Mouse (Mus musculus): ENCODE data around the gene Sema3d. TPM values are rescaled to one million over a fixed set of nuclear protein-coding genes. Genes with fewer than 3 reads are reported as not detected.

Gene Sema3d
- polyA plus RNA-seq, 1 experiment from 2014 or later = 2.3 TPM

DNA sequence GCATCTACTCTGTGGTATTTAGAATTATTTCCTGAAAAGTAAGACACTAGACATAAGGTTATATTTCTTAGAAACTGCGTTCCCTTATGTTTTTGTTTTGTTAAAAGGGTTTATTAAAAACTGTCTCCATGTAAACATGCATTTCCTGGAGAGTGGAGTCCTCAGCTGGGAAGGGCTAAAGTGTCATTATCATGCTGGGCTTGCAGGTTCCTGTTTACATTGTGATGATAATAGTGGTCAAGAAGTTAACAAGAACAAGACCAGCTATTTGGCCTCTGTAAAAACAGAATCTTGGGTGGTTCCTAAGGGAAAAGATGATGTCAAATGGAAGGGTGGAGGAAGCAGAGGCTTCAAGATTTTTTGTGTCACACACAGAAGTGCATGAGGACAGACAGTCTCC is 183.4 kb downstream of the Sema3d start:
- no peaks in the 10 kb centered on the region for H3K36me3 ChIP-seq
- H3K9me3 ChIP-seq (replicated peaks) = no peaks in the 10 kb centered on the region
- 49% methylated on average over 1 of the region's 1 CpGs for WGBS (ENCODE audit: insufficient replicate concordance)
- H3K27me3 ChIP-seq (replicated peaks) = no peaks in the 10 kb centered on the region
- no peak overlapping the region for H3K9ac ChIP-seq
- no peak for ATAC-seq
- no peak overlapping the region for H3K4me3 ChIP-seq
- H3K27ac ChIP-seq = no peak overlapping the region
- H3K4me1 ChIP-seq = no peaks in the 10 kb centered on the region
- H3K4me2 ChIP-seq = no peak overlapping the region

DNA sequence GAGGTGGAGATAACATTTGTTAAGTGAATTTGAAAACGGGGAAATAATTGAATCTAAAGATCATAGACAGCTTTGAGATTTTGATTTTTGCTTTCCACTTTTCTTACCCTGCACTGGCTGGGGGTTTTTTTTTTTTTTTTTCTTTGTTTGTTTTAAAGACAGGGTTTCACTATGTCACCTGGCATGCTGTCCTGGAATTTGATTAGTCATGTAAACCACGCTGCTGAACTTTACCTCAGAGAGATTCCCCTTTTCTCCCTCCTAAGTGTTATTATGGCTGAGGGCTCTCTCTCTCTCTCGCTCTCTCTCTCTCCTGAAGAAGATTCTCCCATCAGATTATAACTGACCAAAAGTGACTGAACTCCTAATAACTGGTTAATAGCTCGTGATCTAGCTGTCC is 191.4 kb downstream of the Sema3d start:
- Histone ChIP-seq H3K27ac (no peak overlapping the region), H3K4me1 (no peaks in the 10 kb centered on the region), H3K9me3 (replicated peaks) (no peaks in the 10 kb centered on the region), H3K4me3 (no peak overlapping the region), H3K27me3 (replicated peaks) (no peaks in the 10 kb centered on the region), H3K36me3 (no peaks in the 10 kb centered on the region), H3K4me2 (no peak overlapping the region), H3K9ac (no peak overlapping the region)
- WGBS (ENCODE audit: insufficient replicate concordance) = 43% methylated on average over 4 of the region's 4 CpGs
- ATAC-seq = no peak

DNA sequence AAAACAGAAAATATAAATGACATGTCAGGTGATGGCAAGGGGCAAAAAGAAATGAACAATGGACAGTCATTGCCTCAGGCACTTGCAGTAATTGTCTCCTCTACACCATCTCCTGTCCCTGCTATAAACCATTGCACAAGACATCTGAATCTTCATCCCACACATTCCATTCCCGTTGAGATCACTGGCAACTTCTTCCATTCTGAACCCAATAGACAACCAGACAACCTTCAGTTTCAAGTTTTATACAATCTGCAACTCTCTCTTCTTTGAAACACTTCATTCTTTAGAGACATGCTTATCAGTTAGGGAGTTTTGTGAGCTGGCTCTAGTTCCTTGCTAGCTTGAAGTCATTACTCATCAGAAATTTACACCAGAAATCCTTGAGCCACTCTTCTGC is 192.1 kb downstream of the Sema3d start:
- H3K4me2 ChIP-seq = no peak overlapping the region
- no peak for ATAC-seq
- WGBS (ENCODE audit: insufficient replicate concordance) = 35% methylated on average over 1 of the region's 1 CpGs
- H3K36me3 ChIP-seq = no peaks in the 10 kb centered on the region
- no peak overlapping the region for H3K9ac ChIP-seq
- no peak overlapping the region for H3K27ac ChIP-seq
- no peaks in the 10 kb centered on the region for H3K27me3 ChIP-seq (replicated peaks)
- H3K9me3 ChIP-seq (replicated peaks) = no peaks in the 10 kb centered on the region
- H3K4me1 ChIP-seq = no peaks in the 10 kb centered on the region
- no peak overlapping the region for H3K4me3 ChIP-seq

DNA sequence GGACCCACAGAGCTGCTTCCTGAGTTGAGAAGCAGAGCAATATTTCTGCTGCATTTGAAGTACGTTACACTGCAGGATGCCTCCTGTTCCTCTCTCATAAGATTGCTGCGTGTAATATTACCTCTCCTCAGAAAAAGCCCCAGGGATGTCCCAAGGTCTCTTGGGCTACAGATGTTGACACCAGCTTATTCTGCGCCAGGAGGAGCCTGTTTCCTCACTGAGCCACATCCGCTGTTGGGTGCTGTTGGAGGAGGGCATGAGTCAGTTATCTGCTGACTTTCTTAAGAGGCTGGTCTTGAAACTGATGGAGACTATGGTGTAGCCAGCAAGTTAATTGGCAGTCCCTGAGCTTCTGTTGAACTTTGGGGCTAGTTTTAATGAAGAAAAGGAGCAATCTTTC is 196.6 kb downstream of the Sema3d start:
- H3K4me1 ChIP-seq = no peaks in the 10 kb centered on the region
- no peak overlapping the region for H3K4me2 ChIP-seq
- H3K27me3 ChIP-seq (replicated peaks) = no peaks in the 10 kb centered on the region
- no peak overlapping the region for H3K27ac ChIP-seq
- H3K9ac ChIP-seq = no peak overlapping the region
- 44% methylated on average over 4 of the region's 4 CpGs for WGBS (ENCODE audit: insufficient replicate concordance)
- H3K4me3 ChIP-seq = no peak overlapping the region
- ATAC-seq = no peak
- H3K9me3 ChIP-seq (replicated peaks) = no peaks in the 10 kb centered on the region
- H3K36me3 ChIP-seq = no peaks in the 10 kb centered on the region

DNA sequence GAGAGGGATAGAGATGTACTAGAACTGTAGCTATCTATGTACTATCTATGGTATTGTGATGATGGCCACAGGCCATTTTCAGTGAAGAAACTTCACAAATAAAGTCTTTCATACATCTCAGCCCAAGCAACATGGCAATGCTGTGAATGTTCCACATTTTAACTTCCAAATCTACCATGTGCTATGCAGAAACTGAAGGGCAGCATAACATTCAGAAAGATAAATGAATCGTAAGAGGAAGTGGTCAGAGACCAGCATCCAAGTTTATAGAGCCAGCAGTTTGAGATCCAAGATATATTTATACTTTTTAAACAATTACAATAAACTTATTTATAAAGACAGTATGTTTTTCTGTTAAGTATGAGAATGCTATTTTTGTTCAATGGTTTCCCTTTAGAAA is 199.4 kb downstream of the Sema3d start:
- no peaks in the 10 kb centered on the region for H3K36me3 ChIP-seq
- no peak overlapping the region for H3K4me2 ChIP-seq
- no peak overlapping the region for H3K9ac ChIP-seq
- 58% methylated on average over 1 of the region's 1 CpGs for WGBS (ENCODE audit: insufficient replicate concordance)
- H3K27ac ChIP-seq = no peak overlapping the region
- no peak overlapping the region for H3K4me3 ChIP-seq
- no peaks in the 10 kb centered on the region for H3K4me1 ChIP-seq
- no peaks in the 10 kb centered on the region for H3K9me3 ChIP-seq (replicated peaks)
- no peak for ATAC-seq
- no peaks in the 10 kb centered on the region for H3K27me3 ChIP-seq (replicated peaks)

DNA sequence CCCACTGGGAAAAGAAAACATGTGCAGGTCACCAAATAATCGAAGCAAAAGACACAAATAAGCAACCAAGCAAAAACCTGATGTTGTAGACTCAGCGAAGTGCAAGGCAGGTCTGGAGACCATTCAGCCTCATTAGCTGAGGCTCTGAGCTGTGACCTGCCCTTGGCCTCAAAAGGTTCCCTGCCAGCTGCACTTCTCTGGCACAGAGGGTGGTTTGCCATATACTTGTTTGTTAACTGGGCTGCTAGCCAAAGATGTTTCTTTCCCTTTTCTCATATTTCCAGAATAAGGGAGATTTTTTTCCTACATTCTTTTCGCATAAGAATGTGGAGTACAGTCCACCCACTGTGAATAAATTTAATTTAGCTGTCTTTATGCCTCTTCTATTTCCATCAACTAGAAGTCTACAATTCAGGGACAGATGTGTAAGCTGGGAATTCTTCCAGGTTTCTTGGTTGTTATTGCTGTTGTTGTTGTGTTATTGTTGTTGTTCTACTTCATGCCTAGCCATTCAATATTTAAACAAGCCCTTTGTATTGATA is 200.2 kb downstream of the Sema3d start:
- no peaks in the 10 kb centered on the region for H3K9me3 ChIP-seq (replicated peaks)
- H3K27ac ChIP-seq = no peak overlapping the region
- ATAC-seq = no peak
- H3K27me3 ChIP-seq (replicated peaks) = no peaks in the 10 kb centered on the region
- 51% methylated on average over 3 of the region's 3 CpGs for WGBS (ENCODE audit: insufficient replicate concordance)
- no peak overlapping the region for H3K4me2 ChIP-seq
- H3K4me1 ChIP-seq = no peaks in the 10 kb centered on the region
- H3K4me3 ChIP-seq = no peak overlapping the region
- no peak overlapping the region for H3K9ac ChIP-seq
- no peaks in the 10 kb centered on the region for H3K36me3 ChIP-seq

DNA sequence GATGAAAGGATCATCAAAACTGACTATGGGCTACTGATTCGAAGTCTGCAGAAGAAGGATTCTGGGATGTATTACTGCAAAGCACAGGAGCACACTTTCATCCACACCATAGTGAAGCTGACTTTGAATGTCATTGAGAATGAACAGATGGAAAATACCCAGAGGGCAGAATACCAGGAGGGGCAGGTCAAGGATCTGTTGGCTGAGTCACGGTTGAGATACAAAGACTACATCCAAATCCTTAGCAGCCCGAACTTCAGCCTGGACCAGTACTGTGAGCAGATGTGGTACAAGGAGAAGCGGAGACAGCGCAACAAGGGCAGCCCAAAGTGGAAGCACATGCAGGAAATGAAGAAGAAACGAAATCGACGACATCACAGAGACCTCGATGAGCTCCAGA is 201.7 kb downstream of the Sema3d start:
- WGBS (ENCODE audit: insufficient replicate concordance) = 79% methylated on average over 9 of the region's 9 CpGs
- no peaks in the 10 kb centered on the region for H3K36me3 ChIP-seq

DNA sequence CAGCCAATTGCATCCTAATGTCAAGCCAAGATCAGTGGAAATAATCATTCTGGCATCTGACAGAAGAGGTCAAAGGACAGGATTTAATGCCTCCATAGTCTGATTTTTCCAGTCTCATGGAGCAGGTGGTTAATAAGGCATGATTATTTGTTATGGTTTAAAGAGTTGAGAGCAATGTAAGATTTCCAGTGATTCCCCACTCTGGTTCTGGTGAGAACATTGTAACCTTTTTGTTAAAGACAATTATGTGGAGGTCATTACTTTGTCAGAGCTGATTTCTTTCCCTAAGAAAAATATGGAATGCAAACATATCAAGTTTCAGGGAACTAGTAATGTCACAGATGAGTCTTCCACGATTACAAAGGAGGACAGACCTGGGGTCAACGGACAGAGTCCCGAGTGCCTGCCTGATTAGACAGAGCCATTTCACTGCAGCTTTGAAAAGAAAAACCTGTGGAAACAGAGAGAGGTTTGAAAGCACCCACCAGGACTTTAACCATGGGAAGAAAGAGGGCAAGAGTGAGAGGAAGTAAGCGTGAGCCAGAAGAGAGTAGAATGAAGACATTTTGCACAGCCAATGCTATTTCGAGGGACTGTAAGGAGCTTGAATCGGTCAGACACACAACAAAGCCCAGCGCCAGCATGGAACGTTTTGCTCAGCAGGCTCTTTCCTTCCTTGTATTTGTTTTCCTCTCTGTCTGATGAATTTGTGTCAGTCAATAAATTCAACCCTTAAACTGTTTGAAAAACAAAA is 251.2 kb downstream of the Sema3d start:
- ATAC-seq = no peak
- H3K4me3 ChIP-seq = no peak overlapping the region
- H3K36me3 ChIP-seq = no peaks in the 10 kb centered on the region
- H3K27ac ChIP-seq = no peak overlapping the region
- H3K9ac ChIP-seq = no peak overlapping the region
- no peaks in the 10 kb centered on the region for H3K27me3 ChIP-seq (replicated peaks)
- no peaks in the 10 kb centered on the region for H3K9me3 ChIP-seq (replicated peaks)
- H3K4me1 ChIP-seq = no peaks in the 10 kb centered on the region
- no peak overlapping the region for H3K4me2 ChIP-seq
- 57% methylated on average over 8 of the region's 8 CpGs for WGBS (ENCODE audit: insufficient replicate concordance)

More for the DNA sequence above, 201.7 kb downstream of the Sema3d start:
- Histone ChIP-seq H3K4me2 (no peak overlapping the region), H3K27me3 (replicated peaks) (no peaks in the 10 kb centered on the region), H3K9me3 (replicated peaks) (no peaks in the 10 kb centered on the region), H3K27ac (no peak overlapping the region), H3K4me3 (no peak overlapping the region), H3K4me1 (no peaks in the 10 kb centered on the region), H3K9ac (no peak overlapping the region)
- no peak for ATAC-seq

DNA sequence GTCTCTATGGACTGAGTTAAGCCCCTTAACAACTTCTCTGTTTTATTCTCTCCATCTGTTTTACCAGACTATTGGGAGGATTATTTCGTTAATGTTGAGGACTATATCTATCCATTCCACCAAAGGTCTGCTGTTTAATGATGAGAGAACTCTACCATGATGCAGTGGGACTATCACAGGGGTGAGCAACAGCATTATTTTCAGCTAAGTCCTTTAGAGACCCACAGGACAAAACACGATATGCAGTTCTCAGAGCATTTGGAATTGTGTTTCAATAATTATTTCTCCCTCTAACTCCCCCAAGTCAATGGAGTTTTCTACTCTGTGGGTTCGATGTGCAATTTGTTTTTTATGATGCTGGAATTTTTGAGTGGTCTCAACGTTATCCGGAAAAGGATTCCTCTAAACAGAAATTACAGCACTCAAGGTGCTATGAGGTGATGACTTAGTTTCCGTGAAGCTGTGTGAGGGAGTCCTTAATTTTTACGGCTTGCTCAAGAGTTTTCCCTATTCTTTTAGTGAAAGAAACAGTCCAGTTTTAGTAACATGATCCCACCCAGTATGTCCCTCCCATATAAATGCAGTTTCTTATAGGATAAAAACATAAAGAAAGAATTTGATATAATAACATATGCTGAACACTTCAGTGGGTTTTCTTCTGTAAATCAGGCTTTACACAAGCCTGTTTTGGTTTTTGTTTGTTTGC is 254.7 kb downstream of the Sema3d start:
- H3K27ac ChIP-seq = no peak overlapping the region
- ATAC-seq = no peak
- H3K9me3 ChIP-seq (replicated peaks) = no peaks in the 10 kb centered on the region
- no peaks in the 10 kb centered on the region for H3K36me3 ChIP-seq
- H3K4me1 ChIP-seq = no peaks in the 10 kb centered on the region
- no peak overlapping the region for H3K4me2 ChIP-seq
- H3K4me3 ChIP-seq = no peak overlapping the region
- 71% methylated on average over 7 of the region's 7 CpGs for WGBS (ENCODE audit: insufficient replicate concordance)
- H3K27me3 ChIP-seq (replicated peaks) = no peaks in the 10 kb centered on the region
- H3K9ac ChIP-seq = no peak overlapping the region

Data from liver, embryonic 12.5 days (tissue).